Mouse (Mus musculus) cortical plate, adult 2 months (tissue): ENCODE measurements around the gene Irak3. TPM values are rescaled to one million over a fixed set of nuclear protein-coding genes. Genes with fewer than 3 reads are reported as not detected.
"Not testable (repeated sequence)": the region's sequence is repeated elsewhere in the genome, so short reads cannot be mapped to it uniquely, and the experiment has no call there.

Experiments used
- H3K27ac ChIP-seq: fragments of 200-500 bp; 2 replicates; pipeline ENCODE4 v1.5.1; 2012; ENCODE audit warnings: low read length, control low read depth, inconsistent platforms; ENCODE audit not compliant: insufficient read depth
- H3K4me1 ChIP-seq: fragments of 200-500 bp; 2 replicates; pipeline ENCODE4 v1.6.1; 2011; ENCODE audit warnings: low read length; ENCODE audit not compliant: control insufficient read depth, insufficient read depth
- H3K4me3 ChIP-seq: fragments of 200-500 bp; 2 replicates; pipeline ENCODE4 v1.5.1; 2011; ENCODE audit warnings: mild to moderate bottlenecking, low read length, control low read depth; ENCODE audit not compliant: insufficient read depth
- CTCF ChIP-seq: fragments of 200-500 bp; IDR thresholded peaks from 2 replicates; pipeline ENCODE4 v1.5.1; 2011; ENCODE audit warnings: mild to moderate bottlenecking, control low read depth, low read length; ENCODE audit not compliant: insufficient read depth; ENCODE audit errors: extremely low read depth
- POLR2A ChIP-seq: fragments of 200-500 bp; IDR thresholded peaks from 2 replicates; pipeline ENCODE4 v1.6.1; 2011; ENCODE audit warnings: mild to moderate bottlenecking, low read length, control low read depth; ENCODE audit not compliant: insufficient read depth; ENCODE audit errors: extremely low read depth
- polyA plus RNA-seq: library from polyadenylated mRNA; depleted of rRNA; stranded (reverse); fragments of >200 nt; gene quantifications from 2 replicates; pipeline ENCODE4 v1.2.3, GENCODE M21; 2012

Irak3 gene
- polyA plus RNA-seq, 1 experiment, result 0.90 TPM

DNA sequence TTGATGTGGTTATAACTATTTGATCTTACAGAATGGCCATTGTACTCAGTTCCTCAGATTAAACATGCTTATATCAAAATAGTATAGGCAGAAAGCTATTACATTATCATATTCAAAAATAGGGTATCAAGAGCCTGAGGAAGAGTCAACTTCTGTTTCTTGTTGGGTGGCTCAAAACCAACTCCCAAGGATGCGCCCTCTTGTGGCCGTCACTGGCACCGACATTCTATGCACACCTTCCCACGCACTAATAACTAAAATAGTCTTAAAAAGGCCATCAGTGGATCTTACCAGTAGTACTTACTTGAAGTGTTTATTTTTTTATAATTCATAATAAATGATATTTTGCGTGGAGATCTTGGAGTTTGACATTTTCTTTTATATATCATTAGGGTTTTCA lies 29.8 kb upstream of the Irak3 start:
- H3K27ac ChIP-seq, result no peak overlapping the region
- H3K4me3 ChIP-seq, result no peak overlapping the region
- TF ChIP-seq CTCF (peak; percentile 58), POLR2A (no peak)
- H3K4me1 ChIP-seq, result peaks cover 4% of the 10 kb centered on the region; the same call in 1 of the 2 replicates

GRCm38 (mm10) chr10:120226871-120227661 lies 25.1 kb upstream of the Irak3 start, which contains the start of gene Llph:
TSS of gene Llph (plus strand) at chr10:120227070.
- H3K4me3 ChIP-seq, result peak within 1 kb of the TSS; percentile 81
- H3K4me1 ChIP-seq, result peaks cover 4% of the 10 kb centered on the region; the same call in 1 of the 2 replicates
- TF ChIP-seq CTCF (no peak), POLR2A (peak; percentile 73)
- H3K27ac ChIP-seq, result no peak within 1 kb of the TSS

DNA sequence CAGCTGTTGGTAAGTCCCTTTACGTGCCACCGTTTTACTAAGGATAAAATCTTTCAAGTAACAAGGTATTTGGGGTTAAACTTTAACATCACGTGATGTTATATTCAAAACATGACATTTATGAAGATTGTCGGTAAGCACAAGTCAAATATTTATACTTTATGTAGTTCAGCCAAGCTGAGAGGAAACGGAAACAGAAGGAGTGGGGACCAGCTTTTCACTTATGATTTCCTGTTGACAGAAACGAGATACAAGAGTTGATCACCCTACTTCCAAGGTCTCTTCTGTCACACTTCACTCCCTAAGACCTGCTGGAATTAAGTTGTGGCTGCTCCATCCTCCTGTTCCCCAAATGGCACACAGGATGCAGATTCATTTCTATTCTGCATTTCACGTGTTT lies 18.8 kb upstream of the Irak3 start:
- no peak overlapping the region for H3K4me3 ChIP-seq
- no peak overlapping the region for H3K27ac ChIP-seq
- H3K4me1 ChIP-seq, result no peaks in the 10 kb centered on the region
- TF ChIP-seq CTCF, result no peak
- TF ChIP-seq POLR2A, result no peak

DNA sequence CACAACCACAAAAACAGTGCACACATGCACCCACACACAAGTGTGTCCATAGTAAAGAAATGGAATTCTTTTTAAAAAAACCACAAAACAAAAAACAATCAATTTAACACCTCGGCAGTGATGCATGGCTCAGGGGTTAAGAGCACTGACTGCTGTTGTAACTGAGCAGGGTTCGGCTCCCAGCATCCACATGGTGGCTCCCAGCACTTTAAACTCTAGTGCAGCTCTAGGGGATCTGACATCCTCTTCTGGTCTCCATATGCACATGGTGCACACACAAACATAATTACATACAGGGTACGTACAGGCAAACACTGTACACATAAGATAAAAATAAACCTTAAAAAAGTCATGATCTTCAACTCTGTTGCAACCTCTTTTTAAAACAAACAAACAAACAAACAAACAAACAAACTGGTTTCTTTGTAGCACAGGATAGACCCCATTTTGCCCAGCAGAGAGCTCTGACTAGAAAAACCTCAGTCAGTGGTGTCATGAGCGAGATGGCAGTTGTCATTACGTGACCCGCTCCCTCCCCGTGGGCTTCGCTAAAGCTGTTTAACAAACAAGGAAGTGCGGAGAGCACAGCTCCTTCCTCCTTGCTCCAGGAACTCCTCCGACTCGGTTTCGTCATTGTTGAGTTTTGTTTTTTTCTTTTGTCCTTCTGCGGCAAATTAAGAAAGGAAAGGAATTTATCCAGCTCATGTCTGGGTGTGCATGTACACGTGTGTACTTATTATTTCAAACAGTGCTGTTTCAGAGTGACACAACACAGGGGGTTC lies 17.8 kb upstream of the Irak3 start:
- Histone ChIP-seq H3K4me1 (no peaks in the 10 kb centered on the region), H3K27ac (no peak overlapping the region), H3K4me3 (no peak overlapping the region)
- TF ChIP-seq CTCF, result no peak
- TF ChIP-seq POLR2A, result no peak

DNA sequence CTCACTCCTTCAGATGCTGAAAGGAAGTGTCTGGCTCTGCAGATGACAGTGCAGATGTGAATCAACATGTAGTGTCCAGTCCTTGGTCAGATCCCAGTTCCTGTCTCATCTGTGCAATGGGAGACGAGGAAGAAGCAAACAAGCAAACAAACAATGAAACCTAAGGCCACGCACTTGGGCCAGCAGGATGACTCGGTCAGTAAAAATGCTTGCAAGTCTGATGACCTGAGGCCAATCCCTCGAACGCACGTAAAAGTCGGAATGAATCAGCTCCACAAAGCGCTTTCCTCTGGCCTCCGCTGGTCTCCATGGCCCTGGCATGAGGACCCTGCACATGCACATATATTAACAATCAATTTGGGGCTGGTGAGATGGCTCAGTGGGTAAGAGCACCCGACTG lies 17.1 kb upstream of the Irak3 start:
- no peak overlapping the region for H3K4me3 ChIP-seq
- no peaks in the 10 kb centered on the region for H3K4me1 ChIP-seq
- no peak overlapping the region for H3K27ac ChIP-seq
- TF ChIP-seq POLR2A (no peak), CTCF (no peak)

GRCm38 (mm10) chr10:120217099-120217498 lies 15.2 kb upstream of the Irak3 start:
- not testable (repeated sequence) for H3K4me3 ChIP-seq, H3K27ac ChIP-seq, H3K4me1 ChIP-seq

DNA sequence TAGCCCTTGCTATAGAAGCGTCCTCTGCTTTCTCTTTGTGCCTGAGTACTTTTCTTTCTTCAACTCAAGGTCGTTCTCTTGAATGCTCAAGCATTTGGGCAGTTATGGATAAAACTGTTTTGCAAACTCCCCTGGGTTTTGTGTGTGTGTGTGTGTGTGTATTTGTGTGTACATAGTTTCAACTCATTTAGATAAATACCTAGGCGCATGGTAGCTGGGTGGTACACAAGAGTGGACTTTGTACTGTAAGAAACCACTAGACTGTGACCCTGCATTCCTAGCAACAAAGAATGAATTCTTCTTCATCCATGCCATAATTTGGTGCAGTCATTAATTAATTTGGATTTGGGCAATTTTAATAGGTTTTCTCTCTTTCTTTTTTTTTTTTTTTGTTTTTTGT lies 8.2 kb upstream of the Irak3 start:
- H3K4me3 ChIP-seq, result no peak overlapping the region; the same call in 1 of the 2 replicates
- TF ChIP-seq POLR2A (no peak), CTCF (no peak)
- no peak overlapping the region for H3K27ac ChIP-seq
- peaks cover 3% of the 10 kb centered on the region; the same call in 1 of the 2 replicates for H3K4me1 ChIP-seq

GRCm38 (mm10) chr10:120209539-120209925 lies 7.6 kb upstream of the Irak3 start:
- peaks cover 3% of the 10 kb centered on the region; the same call in 1 of the 2 replicates for H3K4me1 ChIP-seq
- TF ChIP-seq CTCF (no peak), POLR2A (no peak)
- H3K27ac ChIP-seq, result no peak overlapping the region
- H3K4me3 ChIP-seq, result peak overlapping the region; percentile 72; the same call in 1 of the 2 replicates

- H3K4me1 ChIP-seq, result peaks cover 3% of the 10 kb centered on the region; the same call in 1 of the 2 replicates
- TF ChIP-seq CTCF (no peak), POLR2A (peak; percentile 41)
- H3K27ac ChIP-seq, result 0 out of 2 replicates have a peak overlapping the region, but pooled peaks have one; percentile 1
- H3K4me3 ChIP-seq, result peak overlapping the region; percentile 72
These were observed 6.9 kb upstream of the Irak3 start for GRCm38 (mm10) chr10:120208575-120209538.
